8 mouse cellular contexts compared by ENCODE assay signal in the genomic region with DNA sequence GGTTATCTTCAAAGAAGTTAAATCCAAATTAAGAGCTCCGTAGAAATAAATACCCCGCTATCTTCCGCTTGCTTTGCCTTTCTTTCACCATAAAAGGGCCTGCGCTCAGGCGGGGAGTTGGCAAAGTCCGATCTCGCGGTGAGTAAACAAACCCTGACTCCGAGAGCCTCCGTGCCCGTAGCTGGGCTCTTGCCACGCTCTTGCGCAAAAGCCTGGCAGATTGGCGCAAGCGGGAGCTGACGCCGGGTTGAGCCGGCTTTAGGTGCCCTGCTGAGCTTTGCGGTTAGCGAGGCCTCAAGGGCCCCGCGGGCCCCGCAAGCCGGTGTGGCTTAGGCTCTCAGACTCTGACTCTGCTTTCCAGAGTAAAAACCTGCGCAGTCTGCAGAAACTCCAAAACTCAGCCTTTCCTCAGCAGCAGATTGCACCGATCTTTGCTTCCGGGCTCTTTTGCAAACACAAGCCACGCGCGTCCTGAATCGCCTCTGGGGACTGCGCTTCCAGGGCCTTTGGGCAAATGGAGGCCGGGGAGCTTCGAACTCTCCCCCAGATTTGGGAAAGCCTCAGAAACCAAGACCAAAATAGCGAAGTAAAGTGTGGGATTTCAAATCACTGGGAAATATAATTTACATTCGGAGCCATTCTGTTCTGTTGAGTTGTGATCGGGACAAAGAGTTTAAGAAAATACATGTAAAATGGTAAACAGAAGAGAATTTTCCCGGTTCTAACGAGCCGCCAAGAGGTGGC. TPM values are rescaled to one million over a fixed set of nuclear protein-coding genes. Genes with fewer than 3 reads are reported as not detected.
DNase-seq lines count a peak whose midpoint lies in the region; ATAC-seq and TF ChIP-seq lines count a peak whose summit lies in the region.
"Had no signal": no experiment of that assay in that cellular context is flagged by ENCODE, and none has a peak within 500 bp of the region (broad histone marks: within the 10 kb centered on the region; RNA-seq: fewer than 3 reads in every experiment).

No protein-coding gene starts in this region.

- DNase-seq in adrenal gland, postnatal 10 days: peak; percentile 92
- DNase-seq in cerebellum, postnatal 25 days: peak; percentile 93
- peak; percentile 52 for DNase-seq in heart, adult 8-10 months (ENCODE audit: low spot score)
- peak; percentile 83 for DNase-seq in kidney, adult 18-20 months
- DNase-seq in lung, adult 2 months: peak; percentile 87
- no peak for DNase-seq in c-Kit-positive CD71-positive TER-119-positive erythroid progenitor cells, embryonic 14.5 days (ENCODE audit: low spot score)

- TF ChIP-seq POLR2A in lung, adult 2 months (IDR thresholded peaks at IDR 0.05; ENCODE audit: borderline replicate concordance, extremely low read depth, low read depth, low read length): no peak

- 3% methylated on average over 40 of the region's 40 CpGs for WGBS in lung, adult 2 months

- H3K4me1 ChIP-seq in lung, adult 2 months (ENCODE audit: control insufficient read depth, insufficient read depth, low read length): peaks cover 5% of the 10 kb centered on the region

- no peak overlapping the region for H3K4me3 ChIP-seq in lung, adult 2 months (replicated peaks; ENCODE audit: extremely low read depth, low read depth, low read length)
- H3K4me3 ChIP-seq: erythroblast, embryonic 14.5 days had no signal

- ATAC-seq in neutrophil, adult 5-6 weeks (ENCODE audit: extremely low read depth, insufficient number of reproducible peaks, low FRiP score, poor library complexity, severe bottlenecking): peak; percentile 47; the same call in 1 of the 2 replicates

- no peak for TF ChIP-seq CTCF in lung, adult 2 months (IDR thresholded peaks at IDR 0.05; ENCODE audit: insufficient read depth, low read length)

RNA-seq across cellular contexts. Expression of gene Lhx1, which starts 2.6 kb away (rescaled TPM):
- under 1 TPM in 1 of 2 experiments, not detected in 1; 0.15 TPM for total RNA-seq in adrenal gland, postnatal 10 days (2021)
- not detected for total RNA-seq in heart, adult 8-10 months (2022)
- not detected in 2 replicates for polyA plus RNA-seq in lung, adult 2 months (2012; rRNA removed)
- total RNA-seq in neutrophil, adult 5-6 weeks (2017): 2.7 and 5.1 TPM in 2 replicates
- polyA plus RNA-seq: erythroblast, embryonic 14.5 days had no signal

RNA-seq across cellular contexts. Expression of gene Aatf, which starts 9.4 kb away (rescaled TPM):
- 10 to 100 TPM; 18.1 to 22.5 TPM for total RNA-seq in adrenal gland, postnatal 10 days (2021)
- 10 to 100 TPM; 12.9 to 14.3 (median 13.1) TPM for total RNA-seq in heart, adult 8-10 months (2022)
- polyA plus RNA-seq in lung, adult 2 months (2012; rRNA removed): 2.9 and 4.4 TPM in 2 replicates
- total RNA-seq in neutrophil, adult 5-6 weeks (2017): 49.7 and 50.8 TPM in 2 replicates
